Mouse (Mus musculus) brain, embryonic 14.5 days (tissue): ENCODE data around the gene Tmc7.

ENCODE experiments used
- CTCF ChIP-seq: fragments of 200-500 bp; IDR thresholded peaks from 2 replicates; pipeline ENCODE4 v1.5.1; 2012; ENCODE audit warnings: inconsistent platforms, mild to moderate bottlenecking, moderate library complexity, borderline replicate concordance; ENCODE audit not compliant: insufficient read depth, insufficient read length; ENCODE audit errors: extremely low read depth
- POLR2A ChIP-seq: fragments of 200-500 bp; IDR thresholded peaks from 2 replicates; pipeline ENCODE4 v1.6.1; 2012; ENCODE audit warnings: mild to moderate bottlenecking, inconsistent platforms, borderline replicate concordance; ENCODE audit not compliant: poor library complexity, insufficient read depth, insufficient read length, severe bottlenecking; ENCODE audit errors: extremely low read depth

DNA sequence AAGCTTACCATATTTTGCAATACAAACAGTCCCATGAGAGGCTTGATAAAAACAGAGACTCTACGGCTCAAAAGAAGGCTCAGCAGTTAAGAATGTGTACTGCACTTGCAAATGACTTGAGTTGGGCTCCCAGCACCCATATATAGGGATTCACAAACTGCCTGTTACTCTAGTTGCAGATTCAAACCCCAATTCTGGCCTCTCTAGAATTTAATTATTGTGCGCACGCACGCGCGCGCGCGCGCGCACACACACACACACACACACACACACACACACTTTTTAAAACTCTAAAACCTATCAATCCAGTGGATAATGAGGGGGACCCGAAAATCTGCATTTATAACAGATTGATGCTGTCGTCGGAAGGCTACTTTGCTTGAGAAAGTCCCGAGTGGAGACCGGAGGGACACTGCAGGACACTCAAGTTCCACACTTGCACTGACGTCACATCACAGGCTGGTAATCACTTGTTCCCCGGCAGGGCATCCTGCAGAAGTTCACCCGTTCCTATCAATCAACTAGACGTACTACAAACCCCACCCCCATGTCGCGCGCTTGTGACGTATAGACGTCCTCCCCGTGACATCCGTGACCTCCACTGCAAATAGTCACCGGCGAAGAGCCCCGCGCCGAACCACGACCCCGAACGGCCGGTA is 51.9 kb downstream of the Tmc7 start:
- TF ChIP-seq CTCF, result peak; percentile 16; the same call in 1 of the 2 replicates
- peak; percentile 49; the same call in 1 of the 2 replicates for TF ChIP-seq POLR2A
